Mouse (Mus musculus): Measurements from ENCODE around the gene Sult2b1.
A peak's percentile ranks its signal among the peaks of the same experiment; 100 is the strongest.

DNA sequence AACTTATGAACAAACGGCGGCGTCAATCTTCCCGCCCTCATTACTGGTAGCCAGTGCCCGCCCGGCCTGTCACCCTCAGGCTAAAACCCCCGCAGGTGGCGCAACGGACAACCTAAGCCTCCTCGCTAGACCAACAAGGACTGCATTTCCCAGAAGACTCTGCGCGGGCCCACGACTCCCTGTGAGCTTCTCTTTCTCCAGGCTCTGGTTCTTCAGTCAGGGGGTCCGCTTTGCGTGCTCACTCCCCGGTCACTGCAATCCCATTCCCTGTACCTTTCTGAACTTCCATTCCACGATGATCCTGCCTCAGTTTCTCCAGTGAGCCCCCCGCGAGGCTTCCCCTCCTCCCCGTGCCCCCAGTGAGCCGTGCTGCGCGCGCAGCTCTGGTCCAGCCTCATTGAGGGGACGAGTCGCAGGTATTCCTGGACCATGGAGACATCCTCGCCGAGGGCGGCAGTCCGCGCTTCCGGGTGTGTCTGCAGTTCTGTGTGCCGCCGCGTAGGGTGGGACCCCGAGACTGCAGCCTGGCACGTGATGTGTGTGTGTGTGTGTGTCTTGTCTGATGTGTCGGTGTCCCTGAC lies 868 bp downstream of the Sult2b1 start, which contains the start of gene Lmtk3:
- TF ChIP-seq CTCF (IDR thresholded peaks at IDR 0.05; ENCODE audit: low read depth, low read length): peak; percentile 22; the same call in 1 of the 2 replicates
- no peak for TF ChIP-seq POLR2A (IDR thresholded peaks at IDR 0.05; ENCODE audit: extremely low read depth, insufficient read depth, low read length)

Measured in liver, adult 2 months (tissue).